Mouse (Mus musculus): ENCODE measurements at regions not wholly inside any gene's neighbourhood (a gene's known extent, or its start where the extent isn't known, plus 50 kb on each side); places are given as distances from the start of the nearest gene placed in this dataset.

GRCm38 (mm10) chr9:33327722-33328121 is 691.7 kb downstream of the Ets1 start:
- TF ChIP-seq CTCF (conservative IDR thresholded peaks at IDR 0.05; ENCODE audit: low read length) (no peak), NANOG (IDR thresholded peaks at IDR 0.05; ENCODE audit: borderline replicate concordance, low read length) (no peak), POU5F1 (IDR thresholded peaks at IDR 0.05; ENCODE audit: borderline replicate concordance, low read length) (no peak)
- Histone ChIP-seq H3K27me3 (ENCODE audit: insufficient read depth, low read length) (no peaks in the 10 kb centered on the region), H3K36me3 (ENCODE audit: insufficient read depth, low read length) (no peaks in the 10 kb centered on the region), H3K9me3 (ENCODE audit: low read length) (no peaks in the 10 kb centered on the region), H3K4me3 (replicated peaks; ENCODE audit: low read length) (no peak overlapping the region), H3K4me1 (replicated peaks; ENCODE audit: low read depth, low read length) (no peaks in the 10 kb centered on the region)

- Histone ChIP-seq H3K36me3 (ENCODE audit: insufficient read depth, low read length) (no peaks in the 10 kb centered on the region), H3K27me3 (ENCODE audit: insufficient read depth, low read length) (no peaks in the 10 kb centered on the region), H3K4me1 (replicated peaks; ENCODE audit: low read depth, low read length) (no peaks in the 10 kb centered on the region), H3K9me3 (ENCODE audit: low read length) (no peaks in the 10 kb centered on the region), H3K4me3 (replicated peaks; ENCODE audit: low read length) (no peak overlapping the region)
- no peak for TF ChIP-seq NANOG (IDR thresholded peaks at IDR 0.05; ENCODE audit: borderline replicate concordance, low read length)
- TF ChIP-seq POU5F1 (IDR thresholded peaks at IDR 0.05; ENCODE audit: borderline replicate concordance, low read length), result no peak
- TF ChIP-seq CTCF (conservative IDR thresholded peaks at IDR 0.05; ENCODE audit: low read length), result no peak
Observed at GRCm38 (mm10) chr9:33350258-33350657, 714.2 kb downstream of the Ets1 start.

GRCm38 (mm10) chr9:33356621-33357020 is 720.6 kb downstream of the Ets1 start:
- Histone ChIP-seq H3K9me3 (ENCODE audit: low read length) (no peaks in the 10 kb centered on the region), H3K36me3 (ENCODE audit: insufficient read depth, low read length) (no peaks in the 10 kb centered on the region), H3K27me3 (ENCODE audit: insufficient read depth, low read length) (no peaks in the 10 kb centered on the region), H3K4me1 (replicated peaks; ENCODE audit: low read depth, low read length) (no peaks in the 10 kb centered on the region), H3K4me3 (replicated peaks; ENCODE audit: low read length) (no peak overlapping the region)
- TF ChIP-seq CTCF (conservative IDR thresholded peaks at IDR 0.05; ENCODE audit: low read length) (no peak), NANOG (IDR thresholded peaks at IDR 0.05; ENCODE audit: borderline replicate concordance, low read length) (no peak), POU5F1 (IDR thresholded peaks at IDR 0.05; ENCODE audit: borderline replicate concordance, low read length) (no peak)

GRCm38 (mm10) chr9:33360966-33361365 is 724.9 kb downstream of the Ets1 start:
- Histone ChIP-seq H3K4me1 (replicated peaks; ENCODE audit: low read depth, low read length) (no peaks in the 10 kb centered on the region), H3K4me3 (replicated peaks; ENCODE audit: low read length) (no peak overlapping the region), H3K27me3 (ENCODE audit: insufficient read depth, low read length) (no peaks in the 10 kb centered on the region), H3K36me3 (ENCODE audit: insufficient read depth, low read length) (no peaks in the 10 kb centered on the region), H3K9me3 (ENCODE audit: low read length) (no peaks in the 10 kb centered on the region)
- no peak for TF ChIP-seq CTCF (conservative IDR thresholded peaks at IDR 0.05; ENCODE audit: low read length)
- no peak for TF ChIP-seq POU5F1 (IDR thresholded peaks at IDR 0.05; ENCODE audit: borderline replicate concordance, low read length)
- TF ChIP-seq NANOG (IDR thresholded peaks at IDR 0.05; ENCODE audit: borderline replicate concordance, low read length), result no peak

- TF ChIP-seq POU5F1 (IDR thresholded peaks at IDR 0.05; ENCODE audit: borderline replicate concordance, low read length) (no peak), NANOG (IDR thresholded peaks at IDR 0.05; ENCODE audit: borderline replicate concordance, low read length) (no peak), CTCF (conservative IDR thresholded peaks at IDR 0.05; ENCODE audit: low read length) (no peak)
- Histone ChIP-seq H3K36me3 (ENCODE audit: insufficient read depth, low read length) (no peaks in the 10 kb centered on the region), H3K4me1 (replicated peaks; ENCODE audit: low read depth, low read length) (no peaks in the 10 kb centered on the region), H3K9me3 (ENCODE audit: low read length) (peaks cover 27% of the 10 kb centered on the region), H3K27me3 (ENCODE audit: insufficient read depth, low read length) (no peaks in the 10 kb centered on the region), H3K4me3 (replicated peaks; ENCODE audit: low read length) (no peak overlapping the region)
Observed at GRCm38 (mm10) chr9:33389170-33389569, 753.1 kb downstream of the Ets1 start.

GRCm38 (mm10) chr9:33404691-33405090 is 768.7 kb downstream of the Ets1 start:
- no peak overlapping the region for H3K4me3 ChIP-seq (replicated peaks; ENCODE audit: low read length)
- TF ChIP-seq NANOG (IDR thresholded peaks at IDR 0.05; ENCODE audit: borderline replicate concordance, low read length), result no peak
- TF ChIP-seq POU5F1 (IDR thresholded peaks at IDR 0.05; ENCODE audit: borderline replicate concordance, low read length), result no peak
- TF ChIP-seq CTCF (conservative IDR thresholded peaks at IDR 0.05; ENCODE audit: low read length), result no peak
- no peaks in the 10 kb centered on the region for H3K4me1 ChIP-seq (replicated peaks; ENCODE audit: low read depth, low read length)
- no peaks in the 10 kb centered on the region for H3K36me3 ChIP-seq (ENCODE audit: insufficient read depth, low read length)
- H3K27me3 ChIP-seq (ENCODE audit: insufficient read depth, low read length), result no peaks in the 10 kb centered on the region
- peaks cover 3% of the 10 kb centered on the region; the same call in 1 of the 2 replicates for H3K9me3 ChIP-seq (ENCODE audit: low read length)

- Histone ChIP-seq H3K4me1 (replicated peaks; ENCODE audit: low read depth, low read length) (no peaks in the 10 kb centered on the region), H3K9me3 (ENCODE audit: low read length) (peaks cover 3% of the 10 kb centered on the region; the same call in 1 of the 2 replicates), H3K27me3 (ENCODE audit: insufficient read depth, low read length) (no peaks in the 10 kb centered on the region), H3K36me3 (ENCODE audit: insufficient read depth, low read length) (no peaks in the 10 kb centered on the region), H3K4me3 (replicated peaks; ENCODE audit: low read length) (no peak overlapping the region)
- TF ChIP-seq NANOG (IDR thresholded peaks at IDR 0.05; ENCODE audit: borderline replicate concordance, low read length) (no peak), CTCF (conservative IDR thresholded peaks at IDR 0.05; ENCODE audit: low read length) (no peak), POU5F1 (IDR thresholded peaks at IDR 0.05; ENCODE audit: borderline replicate concordance, low read length) (no peak)
Observed at GRCm38 (mm10) chr9:33407517-33407916, 771.5 kb downstream of the Ets1 start.

GRCm38 (mm10) chr9:33423781-33424180 is 787.8 kb downstream of the Ets1 start:
- H3K4me3 ChIP-seq (replicated peaks; ENCODE audit: low read length), result no peak overlapping the region
- H3K4me1 ChIP-seq (replicated peaks; ENCODE audit: low read depth, low read length), result no peaks in the 10 kb centered on the region
- H3K9me3 ChIP-seq (ENCODE audit: low read length), result peaks cover 22% of the 10 kb centered on the region
- H3K27me3 ChIP-seq (ENCODE audit: insufficient read depth, low read length), result no peaks in the 10 kb centered on the region
- no peaks in the 10 kb centered on the region for H3K36me3 ChIP-seq (ENCODE audit: insufficient read depth, low read length)
- TF ChIP-seq NANOG (IDR thresholded peaks at IDR 0.05; ENCODE audit: borderline replicate concordance, low read length) (no peak), CTCF (conservative IDR thresholded peaks at IDR 0.05; ENCODE audit: low read length) (no peak), POU5F1 (IDR thresholded peaks at IDR 0.05; ENCODE audit: borderline replicate concordance, low read length) (no peak)

GRCm38 (mm10) chr9:33436459-33436858 is 800.4 kb downstream of the Ets1 start:
- no peak for TF ChIP-seq NANOG (IDR thresholded peaks at IDR 0.05; ENCODE audit: borderline replicate concordance, low read length)
- no peak for TF ChIP-seq CTCF (conservative IDR thresholded peaks at IDR 0.05; ENCODE audit: low read length)
- no peak for TF ChIP-seq POU5F1 (IDR thresholded peaks at IDR 0.05; ENCODE audit: borderline replicate concordance, low read length)
- Histone ChIP-seq H3K4me3 (replicated peaks; ENCODE audit: low read length) (no peak overlapping the region), H3K27me3 (ENCODE audit: insufficient read depth, low read length) (no peaks in the 10 kb centered on the region), H3K4me1 (replicated peaks; ENCODE audit: low read depth, low read length) (no peaks in the 10 kb centered on the region), H3K36me3 (ENCODE audit: insufficient read depth, low read length) (no peaks in the 10 kb centered on the region), H3K9me3 (ENCODE audit: low read length) (no peaks in the 10 kb centered on the region)
